Mouse (Mus musculus): Measurements from ENCODE around the gene Vti1b. TPM values are rescaled to one million over a fixed set of nuclear protein-coding genes. Genes with fewer than 3 reads are reported as not detected.

Gene Vti1b
- polyA plus RNA-seq, 1 experiment from 2014 or later, result 86.6 TPM

- H3K9me3 ChIP-seq (replicated peaks), result no peaks in the 10 kb centered on the region
- ATAC-seq (replicated peaks; ENCODE audit: insufficient number of reproducible peaks, insufficient read depth, low FRiP score, low read depth), result no peak
- H3K36me3 ChIP-seq, result no peaks in the 10 kb centered on the region
- 85% methylated on average over 7 of the region's 7 CpGs for WGBS
- no peak overlapping the region for H3K9ac ChIP-seq
- no peak overlapping the region for H3K27ac ChIP-seq
- H3K4me2 ChIP-seq, result no peak overlapping the region
- peaks cover 19% of the 10 kb centered on the region for H3K27me3 ChIP-seq
- no peak overlapping the region for H3K4me3 ChIP-seq
- H3K4me1 ChIP-seq (replicated peaks), result 0 out of 2 replicates have a peak, but pooled peaks cover 3% of the 10 kb centered on the region
Observed at GRCm38 (mm10) chr12:79136949-79137348, 35.5 kb downstream of the Vti1b start.

- no peak for ATAC-seq (replicated peaks; ENCODE audit: insufficient number of reproducible peaks, insufficient read depth, low FRiP score, low read depth)
- peaks cover 16% of the 10 kb centered on the region for H3K4me1 ChIP-seq (replicated peaks)
- no peak overlapping the region for H3K9ac ChIP-seq
- H3K9me3 ChIP-seq (replicated peaks), result no peaks in the 10 kb centered on the region
- H3K27me3 ChIP-seq, result peaks cover 38% of the 10 kb centered on the region
- no peak overlapping the region for H3K27ac ChIP-seq
- H3K4me2 ChIP-seq, result no peak overlapping the region
- no peaks in the 10 kb centered on the region for H3K36me3 ChIP-seq
- 30% methylated on average over 4 of the region's 4 CpGs for WGBS
- H3K4me3 ChIP-seq, result no peak overlapping the region
Observed at GRCm38 (mm10) chr12:79135105-79135504, 37.4 kb downstream of the Vti1b start.

GRCm38 (mm10) chr12:79134676-79135075 lies 37.8 kb downstream of the Vti1b start:
- Histone ChIP-seq H3K4me1 (replicated peaks) (peaks cover 16% of the 10 kb centered on the region), H3K9ac (no peak overlapping the region), H3K36me3 (no peaks in the 10 kb centered on the region), H3K9me3 (replicated peaks) (no peaks in the 10 kb centered on the region), H3K4me2 (no peak overlapping the region), H3K27ac (no peak overlapping the region), H3K27me3 (peaks cover 41% of the 10 kb centered on the region), H3K4me3 (no peak overlapping the region)
- WGBS, result 22% methylated on average over 8 of the region's 8 CpGs
- ATAC-seq (replicated peaks; ENCODE audit: insufficient number of reproducible peaks, insufficient read depth, low FRiP score, low read depth), result no peak

- Histone ChIP-seq H3K9me3 (replicated peaks) (no peaks in the 10 kb centered on the region), H3K4me1 (replicated peaks) (peaks cover 16% of the 10 kb centered on the region), H3K27me3 (peaks cover 45% of the 10 kb centered on the region), H3K36me3 (no peaks in the 10 kb centered on the region), H3K27ac (no peak overlapping the region), H3K4me2 (peak overlapping the region; percentile 82; the same call in 1 of the 2 replicates), H3K9ac (no peak overlapping the region), H3K4me3 (peak overlapping the region; percentile 47)
- 29% methylated on average over 5 of the region's 5 CpGs for WGBS
- ATAC-seq (replicated peaks; ENCODE audit: insufficient number of reproducible peaks, insufficient read depth, low FRiP score, low read depth), result no peak
Observed at GRCm38 (mm10) chr12:79131706-79132460, 40.6 kb downstream of the Vti1b start.

- H3K4me3 ChIP-seq, result peak overlapping the region; percentile 47
- H3K9ac ChIP-seq, result no peak overlapping the region
- H3K4me1 ChIP-seq (replicated peaks), result peaks cover 16% of the 10 kb centered on the region
- H3K36me3 ChIP-seq, result no peaks in the 10 kb centered on the region
- peak overlapping the region; percentile 82 for H3K4me2 ChIP-seq
- WGBS, result 1% methylated on average over 22 of the region's 22 CpGs
- H3K27ac ChIP-seq, result no peak overlapping the region
- no peaks in the 10 kb centered on the region for H3K9me3 ChIP-seq (replicated peaks)
- H3K27me3 ChIP-seq, result peaks cover 45% of the 10 kb centered on the region
- ATAC-seq (replicated peaks; ENCODE audit: insufficient number of reproducible peaks, insufficient read depth, low FRiP score, low read depth), result no peak
Observed at GRCm38 (mm10) chr12:79131178-79131675, 41.2 kb downstream of the Vti1b start.

- 1% methylated on average over 47 of the region's 47 CpGs for WGBS
- Histone ChIP-seq H3K4me3 (peak within 1 kb of the TSS; percentile 47), H3K4me1 (replicated peaks) (peaks cover 16% of the 10 kb centered on the region), H3K4me2 (peak within 1 kb of the TSS; percentile 82), H3K9me3 (replicated peaks) (no peaks in the 10 kb centered on the region), H3K27me3 (peaks cover 45% of the 10 kb centered on the region), H3K27ac (no peak within 1 kb of the TSS), H3K9ac (peak within 1 kb of the TSS; percentile 15; the same call in 1 of the 2 replicates), H3K36me3 (no peaks in the 10 kb centered on the region)
- peak; percentile 73; the same call in 1 of the 2 replicates for ATAC-seq (replicated peaks; ENCODE audit: insufficient number of reproducible peaks, insufficient read depth, low FRiP score, low read depth)
Observed at GRCm38 (mm10) chr12:79130299-79131177, 41.9 kb downstream of the Vti1b start, which contains the start of gene Arg2. TSS of gene Arg2 (plus strand) at chr12:79130777.

GRCm38 (mm10) chr12:79122820-79123219 lies 49.6 kb downstream of the Vti1b start:
- Histone ChIP-seq H3K4me3 (no peak overlapping the region), H3K9ac (no peak overlapping the region), H3K4me2 (no peak overlapping the region), H3K9me3 (replicated peaks) (no peaks in the 10 kb centered on the region), H3K36me3 (no peaks in the 10 kb centered on the region), H3K4me1 (replicated peaks) (no peaks in the 10 kb centered on the region), H3K27ac (no peak overlapping the region), H3K27me3 (no peaks in the 10 kb centered on the region)
- 35% methylated on average over 3 of the region's 3 CpGs for WGBS
- no peak for ATAC-seq (replicated peaks; ENCODE audit: insufficient number of reproducible peaks, insufficient read depth, low FRiP score, low read depth)

- Histone ChIP-seq H3K4me1 (replicated peaks) (no peaks in the 10 kb centered on the region), H3K4me2 (no peak overlapping the region), H3K9ac (no peak overlapping the region), H3K9me3 (replicated peaks) (no peaks in the 10 kb centered on the region), H3K36me3 (no peaks in the 10 kb centered on the region), H3K27ac (no peak overlapping the region), H3K4me3 (no peak overlapping the region), H3K27me3 (no peaks in the 10 kb centered on the region)
- WGBS, result 87% methylated on average over 4 of the region's 4 CpGs
- ATAC-seq (replicated peaks; ENCODE audit: insufficient number of reproducible peaks, insufficient read depth, low FRiP score, low read depth), result no peak
Observed at GRCm38 (mm10) chr12:79118991-79119390, 53.5 kb downstream of the Vti1b start.

Other genes starting within 250 kb of the Vti1b start
- 1.9 and 6.0 TPM in 2 replicates for gene Tmem229b, start 165.0 kb downstream of the Vti1b start, polyA plus RNA-seq (2015; fragmentation: Nextera tagmentation; extraction: Ambion mirVana)
- 1.9 and 2.2 TPM in 2 replicates for gene Plekhh1, start 143.5 kb downstream of the Vti1b start, polyA plus RNA-seq (2015; fragmentation: Nextera tagmentation; extraction: Ambion mirVana)
- gene Pigh, start 83.0 kb downstream of the Vti1b start, polyA plus RNA-seq (2015; fragmentation: Nextera tagmentation; extraction: Ambion mirVana), result 12.1 and 13.7 TPM in 2 replicates
- 0.20 and 0.61 TPM in 2 replicates for gene Arg2, start 41.9 kb downstream of the Vti1b start, polyA plus RNA-seq (2015; fragmentation: Nextera tagmentation; extraction: Ambion mirVana)
- gene Rdh11, start 19.6 kb upstream of the Vti1b start, polyA plus RNA-seq (2015; fragmentation: Nextera tagmentation; extraction: Ambion mirVana), result 12.8 and 15.2 TPM in 2 replicates
- 0.67 and 1.2 TPM in 2 replicates for gene Rdh12, start 36.2 kb upstream of the Vti1b start, polyA plus RNA-seq (2015; fragmentation: Nextera tagmentation; extraction: Ambion mirVana)
- gene Zfyve26, start 123.6 kb upstream of the Vti1b start, polyA plus RNA-seq (2015; fragmentation: Nextera tagmentation; extraction: Ambion mirVana), result 8.1 and 9.9 TPM in 2 replicates
- gene Rad51b, start 124.6 kb upstream of the Vti1b start, polyA plus RNA-seq (2015; fragmentation: Nextera tagmentation; extraction: Ambion mirVana), result 3.3 and 4.7 TPM in 2 replicates